Mouse (Mus musculus) stomach, embryonic 14.5 days (tissue): ENCODE results near the gene Gm10974. TPM values are rescaled to one million over a fixed set of nuclear protein-coding genes. Genes with fewer than 3 reads are reported as not detected.

Experiments
- ATAC-seq: fragments of 200-750 bp; cut with Nextera tagmentation; 2 replicates; pipeline ENCODE4 v1.8.0; 2017; ENCODE audit warnings: low read depth, moderate TSS enrichment; ENCODE audit not compliant: insufficient number of reproducible peaks, insufficient read depth, low FRiP score
- H3K27ac ChIP-seq: fragments of 300-500 bp; sonication (generic); 2 replicates; pipeline ENCODE4 v1.5.1; 2014; ENCODE audit warnings: mild to moderate bottlenecking, low read length, moderate library complexity, mixed read lengths
- H3K27me3 ChIP-seq: fragments of 300-500 bp; sonication (generic); 2 replicates; pipeline ENCODE4 v1.6.1; 2014; ENCODE audit warnings: low read length, control low read depth, mixed read lengths; ENCODE audit not compliant: control insufficient read depth, insufficient read depth
- H3K36me3 ChIP-seq: fragments of 300-500 bp; sonication (generic); 2 replicates; pipeline ENCODE4 v1.6.1; 2014; ENCODE audit warnings: mild to moderate bottlenecking, control low read depth, low read length, moderate library complexity, mixed read lengths; ENCODE audit not compliant: control insufficient read depth, insufficient read depth
- H3K4me1 ChIP-seq: fragments of 300-500 bp; sonication (generic); 2 replicates; pipeline ENCODE4 v1.6.1; 2014; ENCODE audit warnings: low read length, control low read depth, mixed read lengths; ENCODE audit not compliant: control insufficient read depth, insufficient read depth
- H3K4me2 ChIP-seq: fragments of 300-500 bp; sonication (generic); replicated peaks from 2 replicates; pipeline ENCODE4 v1.6.1; 2014; ENCODE audit warnings: low read depth, low read length, control low read depth
- H3K4me3 ChIP-seq: fragments of 300-500 bp; sonication (generic); 2 replicates; pipeline ENCODE4 v1.5.1; 2014; ENCODE audit warnings: low read depth, low read length, control low read depth
- H3K9ac ChIP-seq: fragments of 300-500 bp; sonication (generic); replicated peaks from 2 replicates; pipeline ENCODE4 v1.6.1; 2014; ENCODE audit warnings: low read depth, mild to moderate bottlenecking, control low read depth, low read length, moderate library complexity, mixed read lengths
- H3K9me3 ChIP-seq: fragments of 300-500 bp; sonication (generic); 2 replicates; pipeline ENCODE4 v1.6.1; 2016; ENCODE audit warnings: low read depth, low read length, control low read depth; ENCODE audit not compliant: control insufficient read depth
- WGBS: fragments of 180-500 bp; shearing (Covaris S2); extraction: QIAGEN DNeasy Blood & Tissue Kit; methylation state at CpG from one replicate; pipeline ENCODE4 v1.1.7; 2014; 5-methylcytosine and 5-hydroxymethylcytosine counted together
- polyA plus RNA-seq: library from polyadenylated mRNA; unstranded; fragments of >200 nt; fragmentation: Nextera tagmentation; extraction: Ambion mirVana; gene quantifications from 2 replicates; pipeline ENCODE4 v1.2.1, GENCODE M21; 2014

The Gm10974 gene
- polyA plus RNA-seq, 1 experiment from 2014 or later: not detected

GRCm38 (mm10) chr7:66365411-66365810 is 294 bp upstream of the Gm10974 start:
- Histone ChIP-seq H3K4me3 (no peak overlapping the region), H3K9ac (no peak overlapping the region), H3K36me3 (no peaks in the 10 kb centered on the region), H3K4me1 (peaks cover 7% of the 10 kb centered on the region; the same call in 1 of the 2 replicates), H3K27ac (no peak overlapping the region), H3K9me3 (no peaks in the 10 kb centered on the region), H3K4me2 (no peak overlapping the region), H3K27me3 (no peaks in the 10 kb centered on the region)
- WGBS: 68% methylated on average over 2 of the region's 2 CpGs
- ATAC-seq: no peak

GRCm38 (mm10) chr7:66369071-66369933 is 3.6 kb downstream of the Gm10974 start:
- Histone ChIP-seq H3K36me3 (no peaks in the 10 kb centered on the region), H3K27ac (no peak overlapping the region), H3K9ac (no peak overlapping the region), H3K4me3 (no peak overlapping the region), H3K4me2 (no peak overlapping the region), H3K9me3 (no peaks in the 10 kb centered on the region), H3K4me1 (peaks cover 7% of the 10 kb centered on the region; the same call in 1 of the 2 replicates), H3K27me3 (no peaks in the 10 kb centered on the region)
- 61% methylated on average over 5 of the region's 5 CpGs for WGBS
- no peak for ATAC-seq

DNA sequence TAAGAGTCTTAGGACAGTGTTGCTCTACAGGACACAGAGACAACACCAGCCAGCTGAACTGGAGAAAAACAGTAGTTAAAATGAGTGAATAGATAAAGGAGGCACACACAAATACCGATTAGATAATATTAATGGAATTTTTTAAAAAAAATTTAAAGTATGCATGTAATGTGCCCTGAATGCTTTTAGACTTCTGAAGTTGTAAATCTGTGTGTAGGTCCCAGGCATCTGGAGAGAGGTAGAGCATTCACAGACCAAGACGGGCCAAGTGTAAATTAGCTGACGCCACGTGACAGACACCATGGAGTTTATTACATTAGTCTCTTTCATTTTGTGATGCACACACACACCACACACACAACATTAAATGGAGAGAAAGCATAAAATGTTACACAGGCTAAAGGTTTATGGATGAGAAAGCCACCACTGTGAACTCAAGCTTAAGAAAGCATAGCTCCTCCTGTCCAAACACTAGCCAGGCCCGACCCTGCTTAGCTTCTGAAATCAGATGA is 4.3 kb downstream of the Gm10974 start:
- 49% methylated on average over 5 of the region's 5 CpGs for WGBS

GRCm38 (mm10) chr7:66370970-66371369 is 5.3 kb downstream of the Gm10974 start:
- Histone ChIP-seq H3K27ac (no peak overlapping the region), H3K4me3 (no peak overlapping the region), H3K27me3 (no peaks in the 10 kb centered on the region), H3K36me3 (no peaks in the 10 kb centered on the region), H3K4me1 (peaks cover 7% of the 10 kb centered on the region; the same call in 1 of the 2 replicates), H3K9me3 (no peaks in the 10 kb centered on the region), H3K4me2 (no peak overlapping the region), H3K9ac (no peak overlapping the region)
- no peak for ATAC-seq
- WGBS: 80% methylated on average over 6 of the region's 6 CpGs

More for the DNA sequence above, 4.3 kb downstream of the Gm10974 start:
- H3K27me3 ChIP-seq: no peaks in the 10 kb centered on the region
- no peaks in the 10 kb centered on the region for H3K9me3 ChIP-seq
- ATAC-seq: no peak
- no peak overlapping the region for H3K4me3 ChIP-seq
- peaks cover 7% of the 10 kb centered on the region; the same call in 1 of the 2 replicates for H3K4me1 ChIP-seq
- no peak overlapping the region for H3K4me2 ChIP-seq
- no peak overlapping the region for H3K27ac ChIP-seq
- no peak overlapping the region for H3K9ac ChIP-seq
- no peaks in the 10 kb centered on the region for H3K36me3 ChIP-seq

- ATAC-seq: no peak
- Histone ChIP-seq H3K4me2 (no peak overlapping the region), H3K27ac (no peak overlapping the region), H3K4me3 (no peak overlapping the region), H3K9me3 (no peaks in the 10 kb centered on the region), H3K9ac (no peak overlapping the region), H3K4me1 (peaks cover 7% of the 10 kb centered on the region; the same call in 1 of the 2 replicates), H3K36me3 (no peaks in the 10 kb centered on the region), H3K27me3 (no peaks in the 10 kb centered on the region)
- WGBS: 96% methylated on average over 3 of the region's 3 CpGs
These were observed 7.7 kb downstream of the Gm10974 start for GRCm38 (mm10) chr7:66373391-66373790.

DNA sequence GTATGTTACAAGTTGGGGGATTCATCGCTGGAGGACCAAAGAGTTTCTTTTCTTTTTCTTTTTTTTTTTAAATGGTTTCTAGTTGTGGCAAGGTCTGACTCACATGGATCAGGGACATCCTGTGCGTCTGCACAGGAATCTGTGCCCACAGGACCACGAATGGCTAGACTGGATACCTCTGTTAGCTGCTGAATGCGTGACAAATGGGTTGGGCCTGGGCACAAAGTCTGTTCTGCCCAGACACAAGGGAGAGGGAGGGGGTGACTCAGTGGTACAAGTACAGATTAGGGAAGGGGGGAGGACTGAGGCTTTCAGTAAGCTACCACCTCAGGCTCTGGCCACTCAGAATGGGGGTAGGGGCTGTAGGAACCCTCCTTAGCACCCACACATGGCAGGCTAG is 10.0 kb downstream of the Gm10974 start:
- ATAC-seq: no peak
- H3K27ac ChIP-seq: 0 out of 2 replicates have a peak overlapping the region, but pooled peaks have one; percentile 55

DNA sequence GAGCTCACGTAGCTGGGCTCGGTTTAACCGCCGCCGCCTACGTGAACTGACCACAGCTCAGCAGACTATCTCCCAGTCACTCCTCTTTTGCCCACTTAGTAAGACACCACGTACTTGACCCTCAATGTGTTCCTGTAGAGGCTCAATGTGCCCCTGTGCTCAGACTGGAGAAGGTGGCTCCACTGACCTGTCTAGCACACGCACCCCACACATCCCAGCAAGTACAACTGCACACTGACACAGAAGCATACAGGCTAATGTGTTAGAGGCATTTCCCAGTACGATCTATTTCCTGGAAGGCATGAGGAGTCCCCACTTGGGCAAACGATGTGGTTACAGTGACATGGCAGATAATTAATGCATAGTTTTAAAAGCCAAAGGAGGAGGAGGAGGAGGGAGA is 10.9 kb downstream of the Gm10974 start:
- H3K27me3 ChIP-seq: no peaks in the 10 kb centered on the region
- no peak overlapping the region for H3K4me3 ChIP-seq
- no peak overlapping the region; the same call in 1 of the 2 replicates for H3K9ac ChIP-seq
- H3K27ac ChIP-seq: peak overlapping the region; percentile 55; the same call in 1 of the 2 replicates
- H3K36me3 ChIP-seq: no peaks in the 10 kb centered on the region
- H3K4me1 ChIP-seq: no peaks in the 10 kb centered on the region
- H3K9me3 ChIP-seq: no peaks in the 10 kb centered on the region
- WGBS: 74% methylated on average over 10 of the region's 10 CpGs
- ATAC-seq: no peak
- H3K4me2 ChIP-seq: no peak overlapping the region

More for the DNA sequence above, 10.0 kb downstream of the Gm10974 start:
- H3K4me3 ChIP-seq: no peak overlapping the region
- no peak overlapping the region for H3K9ac ChIP-seq
- H3K27me3 ChIP-seq: no peaks in the 10 kb centered on the region
- no peaks in the 10 kb centered on the region for H3K36me3 ChIP-seq
- no peaks in the 10 kb centered on the region for H3K4me1 ChIP-seq
- no peaks in the 10 kb centered on the region for H3K9me3 ChIP-seq
- WGBS: 81% methylated on average over 4 of the region's 4 CpGs
- no peak overlapping the region for H3K4me2 ChIP-seq

GRCm38 (mm10) chr7:66384213-66384612 is 18.5 kb downstream of the Gm10974 start:
- Histone ChIP-seq H3K9ac (no peak overlapping the region), H3K4me2 (no peak overlapping the region), H3K4me3 (no peak overlapping the region), H3K36me3 (no peaks in the 10 kb centered on the region), H3K9me3 (no peaks in the 10 kb centered on the region), H3K27me3 (no peaks in the 10 kb centered on the region), H3K27ac (no peak overlapping the region), H3K4me1 (peaks cover 6% of the 10 kb centered on the region; the same call in 1 of the 2 replicates)
- no peak for ATAC-seq
- 61% methylated on average over 5 of the region's 5 CpGs for WGBS
